Mouse (Mus musculus) adrenal gland, adult 2 months (tissue): ENCODE results near the gene Usp36. TPM values are rescaled to one million over a fixed set of nuclear protein-coding genes. Genes with fewer than 3 reads are reported as not detected.
A peak's percentile ranks its signal among the peaks of the same experiment; 100 is the strongest.

Source experiments
- DNase-seq: peaks from one replicate; pipeline ENCODE4 v3.0.0; 2021
- polyA plus RNA-seq: library from polyadenylated mRNA; depleted of rRNA; stranded (reverse); fragments of >200 nt; gene quantifications from 2 replicates; pipeline ENCODE4 v1.2.3, GENCODE M21; 2012
- total RNA-seq, 2 experiments: library from RNA; stranded (reverse); gene quantifications; 2 replicates each; pipeline ENCODE4 v1.2.3; 2021

Usp36 gene
- total and polyA plus RNA-seq, 3 experiments = 18.7 to 26.2 (median 21.4) TPM

DNA sequence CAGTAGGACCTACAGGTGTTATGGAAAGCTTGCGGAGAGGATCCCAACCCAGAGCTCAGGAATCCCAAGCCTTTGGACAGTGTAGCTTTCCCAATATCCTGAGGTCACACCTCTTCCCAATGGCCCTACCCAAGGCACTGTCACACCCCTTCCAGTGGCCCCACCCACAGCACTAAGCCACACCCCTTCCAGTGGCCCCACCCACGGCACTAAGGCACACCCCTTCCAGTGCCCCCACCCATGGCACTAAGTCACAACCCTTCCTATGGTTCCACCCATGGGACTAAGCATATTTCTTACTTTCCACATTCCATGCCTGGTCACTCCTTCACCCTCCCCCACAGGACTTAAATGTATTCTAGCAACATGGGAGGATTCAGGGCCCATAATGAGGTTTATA is 8.8 kb upstream of the Usp36 start:
- no peak for DNase-seq

DNA sequence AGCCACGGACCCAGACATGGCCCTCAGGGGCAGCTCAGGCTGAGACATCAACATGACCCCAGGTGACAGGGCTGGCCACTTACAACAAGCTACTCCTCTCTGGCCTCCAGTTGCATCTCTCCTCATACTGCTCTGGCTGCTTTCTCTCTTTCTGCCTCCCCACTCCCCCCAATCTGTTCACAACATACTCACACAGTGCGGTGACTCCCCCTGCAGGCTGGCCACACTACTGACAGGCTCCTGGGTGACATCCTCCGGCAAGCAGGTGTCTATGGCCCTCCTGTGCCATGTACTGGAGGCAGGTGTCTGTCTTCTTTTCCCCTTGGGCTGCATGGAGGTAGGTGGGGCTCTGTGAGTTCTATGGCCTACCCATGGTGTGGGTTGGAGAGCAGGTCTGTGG is 7.9 kb upstream of the Usp36 start:
- DNase-seq = no peak

DNA sequence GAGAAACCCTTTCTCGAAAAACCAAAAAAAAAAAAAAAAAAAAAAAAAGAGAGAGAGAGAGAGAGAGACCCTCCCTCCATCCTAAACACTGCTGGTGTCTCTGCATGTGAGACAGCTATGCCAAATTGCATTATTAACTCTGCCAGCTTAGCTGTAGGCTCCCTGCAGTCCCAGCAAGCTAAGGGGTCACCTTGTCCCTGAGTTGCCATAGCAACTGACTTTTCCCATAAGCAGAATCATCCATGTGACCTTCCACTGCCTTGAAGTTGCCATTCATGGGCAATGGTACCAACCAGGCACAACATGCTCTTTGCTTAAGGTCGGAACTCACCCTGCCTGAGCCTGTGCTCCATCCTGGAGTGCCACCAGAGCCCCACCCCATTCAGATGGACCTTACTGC is 5.0 kb upstream of the Usp36 start:
- no peak for DNase-seq

DNA sequence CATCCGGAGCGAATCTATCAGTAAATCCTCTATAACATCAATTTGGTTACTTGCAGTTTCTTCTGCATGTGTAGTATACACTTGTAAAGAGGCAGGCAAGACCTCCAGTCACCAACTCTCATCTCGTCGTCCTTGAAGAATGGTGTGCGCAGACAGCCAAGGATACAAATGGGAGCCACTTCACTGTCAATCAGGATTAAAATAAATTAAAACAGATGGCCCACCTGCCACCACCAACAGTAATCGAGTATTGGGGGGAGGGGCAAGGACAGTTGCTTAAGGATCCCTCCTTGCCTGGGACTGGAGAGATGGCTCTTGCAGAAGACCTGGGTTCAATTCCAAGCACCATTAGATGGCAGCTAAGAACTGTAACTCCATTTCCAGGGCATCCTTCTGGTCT is 2.6 kb upstream of the Usp36 start:
- DNase-seq = no peak

DNA sequence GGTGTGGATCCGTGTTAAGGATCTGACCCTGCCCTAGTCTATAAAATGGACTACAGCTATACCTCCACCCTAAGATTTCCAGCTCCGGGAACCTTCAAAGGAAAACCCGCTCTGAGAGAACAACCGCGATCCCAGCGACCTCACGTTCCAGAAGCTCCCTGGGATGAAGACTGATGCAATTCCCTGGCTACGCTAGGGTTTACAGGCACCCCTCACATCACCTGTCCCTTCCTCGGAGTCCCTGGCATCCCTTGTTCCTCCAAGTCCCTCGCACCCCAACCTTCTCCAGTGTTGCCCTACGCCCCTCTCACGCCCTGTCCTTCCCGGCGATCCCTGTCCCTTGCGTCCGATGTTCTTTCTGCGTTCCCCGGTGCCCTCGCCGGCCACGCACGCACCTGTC is 482 bp downstream of the Usp36 start:
- no peak for DNase-seq

DNA sequence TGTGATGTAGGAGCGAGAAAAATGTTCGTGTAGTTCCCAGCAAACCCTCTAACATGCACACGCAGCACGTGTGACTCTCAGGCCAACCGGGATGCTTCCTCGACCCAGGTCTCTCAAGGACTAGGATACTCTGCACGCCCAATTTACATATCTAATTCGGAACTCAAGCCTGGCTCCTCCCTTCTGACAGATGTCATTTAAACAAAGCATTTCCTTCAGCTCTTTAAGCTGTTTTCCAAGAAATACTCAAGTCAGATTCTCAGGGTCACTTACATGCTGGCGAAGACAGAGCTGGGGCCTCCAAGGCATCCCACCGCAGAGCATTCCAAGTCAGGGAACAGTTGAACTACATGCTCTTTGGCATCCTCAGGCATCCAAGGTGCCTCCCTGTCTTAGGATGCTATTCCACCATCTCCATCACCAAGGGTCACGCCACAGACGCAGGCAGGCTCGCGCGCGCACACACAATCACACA is 970 bp downstream of the Usp36 start:
- DNase-seq = no peak

DNA sequence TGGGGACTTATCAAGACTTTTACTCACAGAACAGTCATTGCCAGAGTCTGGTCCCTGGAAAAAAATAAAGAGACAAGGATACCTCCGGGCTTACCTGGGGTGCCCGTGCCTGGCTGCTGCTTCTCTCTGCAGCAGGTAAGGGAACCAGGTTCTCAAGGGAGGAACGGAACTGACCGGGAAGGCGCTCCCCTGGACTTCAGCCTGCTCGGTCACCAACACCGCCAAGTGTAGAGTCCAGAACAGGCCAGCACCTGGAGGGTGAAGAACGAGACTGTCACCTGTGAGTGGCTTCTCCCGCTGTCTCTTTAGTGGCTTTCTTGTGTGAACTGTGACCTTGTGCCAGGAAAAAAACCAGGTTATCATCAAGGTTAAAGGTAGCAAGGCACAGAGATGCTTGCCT is 2.5 kb downstream of the Usp36 start:
- DNase-seq = no peak

DNA sequence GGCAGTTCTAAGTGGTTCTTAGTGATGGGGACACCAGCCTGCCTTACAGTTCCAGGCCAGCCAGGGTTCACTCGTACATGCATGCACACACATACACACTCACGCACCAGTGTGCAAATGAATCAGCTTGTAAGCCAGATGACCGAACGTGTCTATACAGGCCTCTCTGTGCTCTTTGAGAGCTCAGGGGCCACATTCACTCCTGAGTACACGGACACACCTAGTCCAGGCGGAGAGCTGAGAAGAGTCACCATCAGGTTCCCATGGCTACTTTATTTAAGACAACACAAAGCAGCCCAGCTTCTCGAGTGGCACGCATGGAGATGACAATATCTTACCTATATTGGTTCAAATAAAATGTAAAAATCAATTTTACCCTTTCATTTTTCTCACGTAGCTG is 3.6 kb downstream of the Usp36 start:
- no peak for DNase-seq

DNA sequence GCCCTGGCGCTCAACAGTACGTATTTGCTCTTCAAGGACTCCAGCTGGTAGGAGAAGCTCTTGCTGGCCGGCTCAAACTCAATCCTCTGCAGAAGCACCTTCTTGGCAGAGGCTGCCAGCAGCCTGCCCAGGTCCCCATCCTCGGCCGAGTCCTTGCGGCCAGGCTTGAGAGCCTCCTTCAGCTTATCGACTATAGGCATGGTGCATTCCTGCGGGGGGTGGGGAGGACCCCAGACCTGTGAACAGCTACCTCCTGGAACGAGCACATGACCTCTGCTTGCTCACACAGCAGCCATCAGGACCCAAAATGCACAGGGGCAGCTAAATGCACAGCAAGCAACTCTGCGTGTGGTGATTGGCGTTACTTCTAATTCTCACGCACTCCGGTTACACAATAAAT is 4.3 kb downstream of the Usp36 start:
- DNase-seq = no peak

DNA sequence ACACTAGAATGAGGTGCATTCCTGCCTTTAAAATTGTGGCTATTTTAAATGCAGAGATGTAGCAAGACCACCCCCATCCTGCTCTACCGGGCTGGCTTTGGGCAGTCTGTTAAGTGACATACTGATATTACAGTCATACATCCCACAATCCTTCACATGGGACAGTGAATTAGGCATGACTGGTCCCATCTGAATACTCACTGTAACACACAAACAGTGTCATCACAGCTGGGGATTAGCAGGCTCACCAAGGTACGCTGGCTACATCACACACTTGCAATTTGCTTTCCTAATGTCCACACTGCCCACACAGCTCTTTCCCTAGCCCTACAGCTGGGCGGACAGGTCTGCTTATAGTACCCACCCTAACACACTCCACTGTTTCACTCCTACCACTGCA is 9.8 kb downstream of the Usp36 start:
- no peak for DNase-seq

DNA sequence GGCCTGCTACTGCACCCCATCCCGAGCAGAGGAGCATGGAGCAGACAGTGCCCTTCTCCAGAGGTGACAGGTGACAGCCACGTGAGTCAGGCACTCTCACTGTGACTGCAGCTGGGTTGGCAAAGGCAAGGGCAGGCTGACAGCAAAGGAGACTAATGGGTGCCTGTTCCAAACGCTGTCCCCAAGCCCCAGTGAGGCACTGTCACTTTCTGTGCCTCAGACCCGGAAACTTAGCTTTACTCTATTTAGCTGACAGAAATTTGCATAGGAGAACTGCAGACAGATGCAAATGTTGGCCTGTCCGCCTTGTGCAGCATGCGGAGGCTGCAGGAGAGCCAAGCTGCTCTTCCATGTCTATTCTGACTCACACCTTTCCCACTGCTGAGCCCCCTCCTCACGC is 13.7 kb downstream of the Usp36 start:
- no peak for DNase-seq

DNA sequence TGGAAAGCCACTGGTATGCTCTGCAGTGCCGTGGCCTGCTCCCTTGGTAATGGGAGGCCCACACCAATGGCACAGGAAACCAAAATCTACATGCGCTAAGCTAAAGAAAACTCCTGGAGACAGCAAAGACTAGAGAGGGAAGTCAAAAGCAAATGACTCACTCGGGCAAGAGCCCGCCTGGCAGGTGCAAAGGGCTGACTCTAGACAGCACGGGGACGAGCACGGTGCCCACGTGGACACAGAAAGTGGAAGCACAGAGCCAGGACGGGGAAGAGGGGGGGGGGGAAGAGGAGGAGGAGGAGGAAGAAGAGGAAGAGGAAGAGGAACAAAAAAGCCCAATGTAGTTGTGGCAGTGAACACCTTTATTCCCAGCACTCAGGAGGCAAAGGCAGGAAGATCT is 15.0 kb downstream of the Usp36 start:
- DNase-seq = no peak

DNA sequence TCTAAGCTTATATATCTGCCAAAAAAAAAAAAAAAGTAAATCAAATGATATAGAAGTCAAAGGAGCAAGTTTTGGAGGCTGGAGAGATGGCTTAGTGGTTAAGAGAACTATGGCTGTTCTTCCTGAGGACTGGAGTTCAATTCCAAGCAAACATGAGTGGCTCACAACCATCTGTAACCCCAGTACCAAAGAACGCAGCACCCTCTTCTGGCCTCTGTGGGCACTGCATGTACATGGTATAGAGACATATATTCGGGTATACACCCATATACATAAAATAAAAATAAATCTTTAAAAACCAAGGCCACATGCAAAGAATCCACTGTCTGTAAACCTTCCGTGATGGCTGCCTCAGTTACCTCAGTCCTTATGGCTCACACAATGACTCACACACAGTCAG is 20.2 kb downstream of the Usp36 start:
- DNase-seq = no peak

DNA sequence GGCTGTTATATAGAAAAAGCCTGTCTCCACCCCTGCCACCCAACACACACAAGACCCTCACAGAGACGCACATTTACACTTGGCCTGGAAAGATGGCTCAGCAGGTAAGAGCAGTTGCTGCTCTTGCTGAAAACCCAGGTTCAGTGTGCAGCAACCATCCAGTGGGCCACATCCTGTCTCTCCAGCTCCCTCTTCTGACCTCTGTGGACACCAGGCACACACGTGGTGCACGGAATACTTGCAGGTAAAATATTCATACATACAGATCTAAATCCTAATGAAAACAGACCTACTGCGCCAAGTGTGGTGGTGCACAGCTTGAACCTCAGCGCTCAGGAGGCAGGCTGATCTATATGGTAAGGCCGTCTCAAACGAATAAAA is 23.4 kb downstream of the Usp36 start:
- no peak for DNase-seq

DNA sequence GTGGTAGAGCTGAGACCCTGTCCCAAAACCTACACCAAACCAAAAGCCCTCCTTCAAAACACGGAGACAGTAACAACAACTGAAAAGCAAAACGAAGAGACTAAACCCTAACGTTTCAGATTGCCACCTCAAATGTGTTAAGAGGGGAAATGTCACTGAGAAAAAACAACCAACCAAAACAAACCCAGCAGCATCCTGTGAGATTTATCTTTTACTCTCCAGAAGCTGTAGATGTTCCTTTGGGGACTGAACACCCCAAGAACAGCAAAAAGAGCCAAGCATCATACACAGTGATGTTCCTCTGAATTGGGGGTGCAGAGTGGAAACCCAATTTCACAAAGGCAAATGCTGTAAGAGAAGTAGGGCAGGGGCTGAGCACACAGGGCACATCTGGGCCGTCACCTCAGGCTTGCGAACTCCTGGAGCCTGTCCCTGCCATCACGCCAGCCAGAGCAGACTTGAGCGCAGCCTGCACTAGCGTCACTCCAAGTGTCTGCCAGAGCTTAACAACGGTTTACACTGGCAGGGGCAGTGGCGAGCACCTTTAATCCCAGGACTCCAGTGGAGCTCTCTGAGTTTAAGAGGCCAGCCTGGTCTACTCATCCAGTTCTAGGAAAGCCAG is 23.9 kb downstream of the Usp36 start:
- DNase-seq = no peak

DNA sequence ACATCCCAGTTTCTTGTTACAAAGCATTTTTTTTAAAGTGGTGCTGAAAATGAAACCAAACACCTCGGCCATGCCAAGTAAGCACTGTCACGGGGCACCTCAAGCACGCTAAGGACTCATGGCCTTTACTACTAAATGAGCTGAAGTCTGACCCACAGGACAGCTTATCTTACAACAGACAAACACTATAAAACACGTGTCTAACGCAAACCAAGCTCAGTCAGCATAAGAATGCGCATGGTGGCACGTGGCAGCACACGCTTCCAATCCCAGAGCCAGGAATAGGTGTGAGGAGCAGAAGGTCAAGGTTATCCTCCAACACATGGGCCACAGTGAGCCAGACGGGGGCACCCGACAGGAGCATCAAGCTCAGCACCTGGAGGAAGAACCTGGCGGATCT is 24.4 kb downstream of the Usp36 start:
- DNase-seq = peak; percentile 60

DNA sequence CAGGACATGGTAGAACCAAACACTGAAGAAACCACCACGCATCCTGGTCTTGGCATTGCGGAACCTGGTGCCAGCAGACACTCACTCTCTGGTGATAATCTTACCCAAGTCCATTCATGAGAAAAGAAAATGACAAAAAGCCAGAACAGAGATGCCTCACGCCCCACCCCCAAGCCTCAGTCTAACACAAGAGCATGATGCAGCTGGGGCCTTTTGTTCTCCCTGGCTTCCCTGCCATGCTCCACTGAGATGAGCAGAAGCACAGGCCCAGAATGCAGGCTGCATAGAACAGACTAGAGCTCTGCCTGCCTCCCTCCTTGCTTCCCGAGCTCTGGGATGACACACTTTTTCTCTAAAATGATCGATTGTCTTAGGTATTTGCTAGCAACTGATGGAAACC is 26.9 kb downstream of the Usp36 start:
- no peak for DNase-seq

DNA sequence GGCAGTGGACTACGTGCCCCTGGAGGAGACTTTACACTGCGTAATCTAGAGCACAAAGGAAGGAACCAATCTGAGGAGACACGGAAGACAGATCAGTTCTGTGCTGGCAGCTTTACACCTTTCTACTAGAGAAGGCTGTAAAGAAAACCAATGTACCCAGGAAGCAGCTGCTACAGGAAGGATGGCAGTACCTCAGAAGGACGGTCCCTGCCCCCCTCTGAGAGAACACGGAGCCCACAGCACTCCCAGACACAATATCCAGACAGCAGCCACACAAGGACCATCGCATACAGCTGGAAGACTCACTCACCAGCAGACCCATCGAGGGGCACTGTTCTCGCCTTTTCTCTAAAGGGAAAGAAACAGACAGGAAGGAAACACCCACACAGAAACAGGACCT is 30.0 kb downstream of the Usp36 start:
- no peak for DNase-seq

DNA sequence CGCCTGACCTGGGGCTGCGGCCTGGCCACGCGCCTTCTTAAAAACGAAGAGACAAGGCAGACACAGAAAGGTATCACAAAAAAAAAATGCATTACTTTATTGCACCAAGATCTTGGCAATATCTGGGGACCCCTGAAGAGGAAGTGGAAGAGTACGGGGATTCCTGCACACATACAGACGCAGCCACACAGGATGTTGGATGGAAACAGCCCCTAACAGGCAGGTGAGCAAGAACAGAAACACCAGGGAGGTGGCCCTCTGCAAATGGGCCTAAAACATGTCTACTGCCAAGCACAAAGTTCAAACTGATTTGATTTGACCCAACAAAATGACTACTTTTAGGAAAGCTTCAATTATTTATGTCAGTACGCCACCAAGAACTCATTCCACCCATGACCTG is 30.5 kb downstream of the Usp36 start:
- no peak for DNase-seq

DNA sequence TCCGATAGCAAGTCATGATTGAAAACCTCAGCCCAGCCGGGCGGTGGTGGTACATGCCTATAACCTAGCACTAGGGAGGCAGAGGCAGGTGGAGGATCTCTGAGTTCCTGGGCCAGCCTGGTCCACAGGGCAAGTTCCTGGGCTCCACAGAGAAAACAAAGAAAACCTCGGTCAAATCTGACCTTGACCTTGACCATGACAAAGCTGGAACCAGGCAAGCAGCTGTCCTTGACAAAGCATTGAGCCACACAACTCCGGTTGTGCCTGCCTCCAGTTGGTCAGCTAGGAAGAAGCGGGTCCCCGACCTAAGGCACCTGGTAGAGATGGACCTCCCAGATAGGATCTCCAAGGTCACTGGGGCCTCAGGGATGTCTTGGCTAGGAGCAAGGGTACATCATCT is 33.7 kb downstream of the Usp36 start:
- DNase-seq = peak; percentile 78

DNA sequence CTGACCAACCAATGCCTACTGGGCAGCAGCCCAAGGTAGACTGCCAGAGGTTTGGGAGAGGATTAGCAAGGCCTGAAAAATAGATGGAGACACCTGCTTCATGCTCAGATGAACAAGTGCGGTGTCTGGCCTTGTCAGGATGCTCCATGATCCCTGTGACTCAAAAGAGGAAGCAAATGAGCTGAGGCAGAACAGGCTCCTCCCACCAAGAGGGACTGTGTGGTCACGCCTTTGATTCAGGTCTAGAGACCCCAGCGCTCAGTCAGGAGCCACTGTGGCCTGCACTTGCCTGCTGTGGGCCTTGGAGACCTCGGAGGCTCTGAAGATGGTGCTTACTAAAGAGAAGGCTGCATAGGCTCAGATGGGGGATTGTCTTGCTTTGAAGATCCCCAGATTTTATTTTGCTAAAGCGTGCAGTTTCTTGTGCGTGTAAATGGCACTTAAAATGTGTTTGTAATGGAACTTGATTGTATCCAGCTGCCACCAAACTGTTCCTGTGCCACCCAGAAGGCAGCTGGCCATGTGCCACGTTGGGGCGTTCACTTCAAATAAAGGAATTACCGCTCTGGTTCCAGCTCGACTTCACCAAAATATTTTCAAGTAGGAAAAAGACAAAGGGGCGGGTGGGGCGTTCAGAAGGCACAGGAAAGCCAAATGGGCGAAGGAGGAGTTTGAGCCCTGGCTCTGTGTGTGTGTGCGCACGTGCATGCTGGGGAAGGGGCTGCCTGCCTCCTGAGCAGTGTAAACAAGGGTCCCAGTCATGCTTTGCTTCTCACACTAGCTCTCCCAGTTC is 35.7 kb downstream of the Usp36 start:
- DNase-seq = peak; percentile 51

DNA sequence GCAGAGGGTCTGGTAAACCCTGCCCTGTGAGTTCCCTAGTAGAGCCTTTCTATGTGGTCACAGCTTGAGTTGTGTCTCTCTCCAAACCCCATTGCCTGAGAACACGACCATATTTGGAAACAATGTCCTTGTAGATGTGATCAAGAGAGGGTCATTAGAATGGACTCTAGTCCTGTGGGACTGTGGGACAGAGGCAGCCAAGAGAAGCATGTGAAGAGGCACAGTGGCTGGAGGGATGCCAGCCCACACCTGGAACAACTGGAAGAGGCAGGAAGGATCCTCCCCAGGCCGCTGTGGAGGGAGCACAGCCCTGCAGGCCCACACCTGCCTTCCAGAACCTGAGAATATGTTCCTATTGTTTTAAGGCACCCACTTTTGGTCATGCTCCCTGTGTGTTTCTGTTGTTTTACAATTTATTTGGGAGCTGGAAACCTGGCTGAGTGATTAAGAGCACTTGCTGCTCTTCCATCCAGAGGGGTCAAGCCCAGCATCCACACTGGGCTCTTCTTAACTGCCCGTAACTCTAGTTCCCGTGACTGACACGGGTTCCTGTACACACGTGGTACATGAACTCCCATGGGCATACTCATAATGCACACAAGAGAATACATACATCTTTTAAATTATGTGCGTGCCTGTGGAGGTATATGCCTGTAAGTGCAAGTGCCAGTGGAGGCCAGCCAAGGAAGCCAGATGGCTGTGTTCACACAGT is 36.4 kb downstream of the Usp36 start:
- no peak for DNase-seq

DNA sequence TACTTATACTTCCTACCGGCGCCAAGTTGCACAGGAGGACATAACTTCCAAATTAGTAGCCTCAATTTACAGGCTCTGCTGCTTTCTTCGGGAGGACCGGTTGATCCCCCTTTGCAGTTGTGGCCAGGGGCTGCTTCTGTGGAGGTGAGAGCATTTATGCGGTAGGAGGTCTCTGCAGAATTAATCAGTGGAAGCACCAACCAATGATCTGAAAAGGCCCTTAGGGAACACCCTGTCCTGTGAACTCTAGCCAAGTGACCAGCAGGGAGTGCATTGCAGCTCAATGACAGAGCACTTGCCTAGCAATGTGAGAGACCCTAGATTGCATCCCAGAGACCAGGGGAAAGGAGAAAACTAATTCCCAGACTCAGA is 41.0 kb downstream of the Usp36 start:
- no peak for DNase-seq
